Mouse (Mus musculus) liver, embryonic 14.5 days (tissue): ENCODE measurements around the gene Txnl4b.

Source experiments
- CTCF ChIP-seq: IDR thresholded peaks from 2 replicates; pipeline ENCODE4 v1.5.1; 2016; ENCODE audit warnings: antibody characterized with exemption, low read depth, control low read depth
- EP300 ChIP-seq: IDR thresholded peaks from 2 replicates; pipeline ENCODE4 v1.6.1; 2016; ENCODE audit warnings: antibody characterized with exemption, low read depth

DNA sequence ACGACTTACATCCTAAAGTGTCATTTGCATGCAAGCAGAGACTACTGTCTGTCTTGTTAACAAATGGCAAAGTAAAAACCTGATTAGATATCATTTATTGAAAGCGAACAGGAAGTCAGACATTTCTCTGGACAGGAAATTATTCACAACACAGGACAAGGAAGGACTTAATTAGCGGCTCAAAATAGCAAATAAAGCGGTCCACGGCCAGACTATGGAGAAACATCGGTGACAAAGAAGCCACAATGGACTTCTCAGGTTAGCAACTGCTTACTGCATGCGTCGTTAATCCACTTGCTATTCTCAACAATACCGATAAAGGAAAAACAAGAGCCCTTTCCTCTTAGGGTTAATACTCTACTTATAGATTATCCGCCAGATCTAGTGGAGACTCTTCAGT lies 926 bp upstream of the Txnl4b start:
- TF ChIP-seq CTCF (no peak), EP300 (no peak)
